Mouse (Mus musculus): ENCODE results near the gene Smtnl1.

GRCm38 (mm10) chr2:84859991-84860780 is 37.7 kb upstream of the Smtnl1 start:
- TF ChIP-seq MAFK (IDR thresholded peaks at IDR 0.05; ENCODE audit: insufficient read depth, low read depth, low read length) (no peak), CHD2 (IDR thresholded peaks at IDR 0.05; ENCODE audit: low read depth, low read length) (no peak)

Measured in ES-E14 (cell line).